Mouse (Mus musculus) MEL (cell line): Measurements from ENCODE around the gene Adipor2.

Experiments
- CTCF ChIP-seq, 3 experiments: IDR thresholded peaks in 2 of 3; conservative IDR thresholded peaks in 1 of 3; 2 replicates each; pipeline ENCODE4 v1.5.1; 2011 to 2012; ENCODE audit warnings: low read length in 3 of 3, low read depth in 2 of 3, mild to moderate bottlenecking in 2 of 3, improper control_type of control experiment in 1 of 3, inconsistent platforms in 1 of 3, mixed read lengths in 1 of 3, moderate library complexity in 1 of 3; ENCODE audit not compliant: control insufficient read depth in 1 of 3, insufficient read depth in 1 of 3, poor library complexity in 1 of 3, severe bottlenecking in 1 of 3
- EP300 ChIP-seq, 2 experiments: IDR thresholded peaks; 2 replicates each; pipeline ENCODE4 v1.6.1; 2011; ENCODE audit warnings: improper control_type of control experiment in 2 of 2, low read length in 2 of 2, low read depth in 1 of 2, mild to moderate bottlenecking in 1 of 2
- GABPA ChIP-seq: IDR thresholded peaks from 2 replicates; pipeline ENCODE4 v1.6.1; 2012; ENCODE audit warnings: low read depth, mild to moderate bottlenecking, inconsistent platforms, low read length, improper control_type of control experiment, moderate library complexity
- MAX ChIP-seq: IDR thresholded peaks from 2 replicates; pipeline ENCODE4 v1.6.1; 2011; ENCODE audit warnings: low read length, improper control_type of control experiment
- SIN3A ChIP-seq: IDR thresholded peaks from 2 replicates; pipeline ENCODE4 v1.6.1; 2012; ENCODE audit warnings: low read length, improper control_type of control experiment, inconsistent platforms
- TBP ChIP-seq: IDR thresholded peaks from 2 replicates; pipeline ENCODE4 v1.8.0; 2011; ENCODE audit warnings: low read depth, low read length, improper control_type of control experiment
- USF2 ChIP-seq, 2 experiments: IDR thresholded peaks; 2 replicates each; pipeline ENCODE4 v1.6.1; 2011 to 2012; ENCODE audit warnings: improper control_type of control experiment in 2 of 2, low read length in 2 of 2, borderline replicate concordance in 1 of 2, inconsistent platforms in 1 of 2, low read depth in 1 of 2, mild to moderate bottlenecking in 1 of 2; ENCODE audit not compliant: insufficient read depth in 1 of 2

DNA sequence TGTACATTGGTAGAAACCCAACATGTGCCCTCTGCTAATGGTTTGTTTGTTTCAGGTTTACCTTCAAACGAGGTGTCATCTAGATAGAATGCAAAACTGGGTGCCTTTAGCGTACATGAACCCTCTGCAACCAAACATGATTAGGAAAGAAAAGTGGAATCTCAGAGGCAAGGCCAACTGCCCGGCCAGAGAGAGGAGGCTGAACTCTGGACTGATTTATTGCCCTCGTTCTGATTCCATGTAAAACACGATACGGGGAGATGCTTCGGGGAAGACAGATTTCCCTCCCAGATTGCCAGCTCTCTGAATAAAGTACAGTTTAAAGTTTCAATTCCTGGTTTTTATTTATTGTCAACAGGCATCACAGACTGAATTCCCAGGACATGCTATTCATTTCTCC, 12.2 kb downstream of the Adipor2 start:
- TF ChIP-seq USF2 (IDR thresholded peaks at IDR 0.05; ENCODE audit: borderline replicate concordance in 1 of 2, insufficient read depth in 1 of 2, low read depth in 1 of 2, low read length in 2 of 2) (no peak), SIN3A (no peak), CTCF (IDR thresholded peaks at IDR 0.05 in 2 of 3, conservative IDR thresholded peaks at IDR 0.05 in 1 of 3; ENCODE audit: control insufficient read depth in 1 of 3, insufficient read depth in 1 of 3, low read depth in 2 of 3, low read length in 3 of 3, poor library complexity in 1 of 3, severe bottlenecking in 1 of 3) (no peak), EP300 (IDR thresholded peaks at IDR 0.05; ENCODE audit: low read depth in 1 of 2, low read length in 2 of 2) (no peak), TBP (no peak), GABPA (no peak), MAX (no peak)
